Mouse (Mus musculus) kidney, adult 2 months (tissue): ENCODE data around the gene Tnfsf9.

ENCODE experiments used
- CTCF ChIP-seq: fragments of 200-500 bp; conservative IDR thresholded peaks from 2 replicates; pipeline ENCODE4 v1.5.1; 2011; ENCODE audit warnings: low read depth, mild to moderate bottlenecking, control low read depth, low read length, moderate library complexity, mixed read lengths; ENCODE audit not compliant: insufficient read depth, insufficient read length
- POLR2A ChIP-seq: fragments of 200-500 bp; IDR thresholded peaks from one replicate; pipeline ENCODE4 v1.6.1; 2011; ENCODE audit warnings: low read depth, low read length, control low read depth

GRCm38 (mm10) chr17:57105181-57106034 lies at the start of gene Tnfsf9:
- TF ChIP-seq CTCF (no peak), POLR2A (no peak)
